Mouse (Mus musculus) lung, postnatal 14 days (tissue): ENCODE data around the gene Cd109.

ENCODE experiments used
- DNase-seq: peaks from one replicate; pipeline ENCODE4 v3.0.0; 2021

The Cd109 gene

GRCm38 (mm10) chr9:78615401-78616021, at the start of gene Cd109:
Gene Cd109, plus strand, starts transcription at chr9:78615546.
- DNase-seq: peak; percentile 30

GRCm38 (mm10) chr9:78569934-78570333, 45.4 kb upstream of the Cd109 start:
- DNase-seq: no peak

- no peak for DNase-seq
Measured at GRCm38 (mm10) chr9:78576466-78576865, 38.9 kb upstream of the Cd109 start.

- DNase-seq: no peak
Measured at GRCm38 (mm10) chr9:78578824-78579223, 36.5 kb upstream of the Cd109 start.

- peak; percentile 10 for DNase-seq
Measured at GRCm38 (mm10) chr9:78579644-78580396, 35.5 kb upstream of the Cd109 start.

- peak; percentile 32 for DNase-seq
Measured at GRCm38 (mm10) chr9:78587218-78587883, 28.0 kb upstream of the Cd109 start.

- peak; percentile 94 for DNase-seq
Measured at GRCm38 (mm10) chr9:78587914-78588313, 27.4 kb upstream of the Cd109 start, which contains the start of gene Slc17a5. Gene Slc17a5, minus strand, starts transcription at chr9:78588041.

GRCm38 (mm10) chr9:78588411-78589033, 26.8 kb upstream of the Cd109 start:
- DNase-seq: peak; percentile 34

GRCm38 (mm10) chr9:78590471-78590870, 24.9 kb upstream of the Cd109 start:
- DNase-seq: no peak

- no peak for DNase-seq
Measured at GRCm38 (mm10) chr9:78595257-78595656, 20.1 kb upstream of the Cd109 start.

- DNase-seq: no peak
Measured at GRCm38 (mm10) chr9:78595769-78596555, 19.4 kb upstream of the Cd109 start.

- DNase-seq: peak; percentile 48
Measured at GRCm38 (mm10) chr9:78596834-78597233, 18.5 kb upstream of the Cd109 start.

- DNase-seq: no peak
Measured at GRCm38 (mm10) chr9:78599927-78600326, 15.4 kb upstream of the Cd109 start.

- DNase-seq: peak; percentile 29
Measured at GRCm38 (mm10) chr9:78601046-78601730, 14.2 kb upstream of the Cd109 start.

GRCm38 (mm10) chr9:78614201-78614600, 1.1 kb upstream of the Cd109 start:
- DNase-seq: no peak

- no peak for DNase-seq
Measured at GRCm38 (mm10) chr9:78619285-78619684, 3.9 kb downstream of the Cd109 start.

GRCm38 (mm10) chr9:78623301-78623747, 8.0 kb downstream of the Cd109 start:
- no peak for DNase-seq

- DNase-seq: no peak
Measured at GRCm38 (mm10) chr9:78629991-78630390, 14.6 kb downstream of the Cd109 start.

- no peak for DNase-seq
Measured at GRCm38 (mm10) chr9:78631755-78632434, 16.5 kb downstream of the Cd109 start.

GRCm38 (mm10) chr9:78633976-78634375, 18.6 kb downstream of the Cd109 start:
- no peak for DNase-seq

- no peak for DNase-seq
Measured at GRCm38 (mm10) chr9:78641386-78641785, 26.0 kb downstream of the Cd109 start.
